Mouse (Mus musculus): Measurements from ENCODE around the gene Rab3d.

DNA sequence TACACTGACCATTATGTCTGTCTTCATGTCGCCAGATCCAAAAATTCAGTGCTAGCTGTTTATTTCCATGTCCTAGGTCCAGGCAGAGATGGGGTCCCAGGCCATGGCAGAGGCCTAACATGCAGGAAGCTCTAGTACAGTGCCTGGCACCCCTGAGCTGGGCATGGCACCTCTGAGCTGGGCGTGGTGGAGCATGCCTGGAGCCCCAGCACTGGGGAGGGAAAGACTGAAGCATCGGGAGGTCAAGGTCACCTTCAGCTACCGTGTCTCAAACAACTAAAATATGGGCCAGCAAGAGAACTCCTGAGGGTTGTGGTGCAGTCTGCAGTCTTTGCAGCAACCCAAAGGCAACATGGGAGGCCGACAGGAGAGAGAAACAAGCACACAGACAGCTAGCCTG is 40.4 kb upstream of the Rab3d start:
- TF ChIP-seq GATA1 (IDR thresholded peaks at IDR 0.05; ENCODE audit: low read length) (no peak), TAL1 (IDR thresholded peaks at IDR 0.05; ENCODE audit: low read length) (no peak)
